Mouse (Mus musculus) lung, embryonic 16.5 days (tissue): ENCODE data around the gene Fgfr2. TPM values are rescaled to one million over a fixed set of nuclear protein-coding genes. Genes with fewer than 3 reads are reported as not detected.
A peak's percentile ranks its signal among the peaks of the same experiment; 100 is the strongest.

ENCODE experiments used
- ATAC-seq: fragments of 200-750 bp; cut with Nextera tagmentation; 2 replicates; pipeline ENCODE4 v1.8.0; 2017; ENCODE audit warnings: low read depth, mild to moderate bottlenecking, moderate library complexity
- H3K27ac ChIP-seq: fragments of 300-500 bp; sonication (generic); 2 replicates; pipeline ENCODE4 v1.5.1; 2014; ENCODE audit warnings: mild to moderate bottlenecking, control low read depth, low read length
- H3K27me3 ChIP-seq: fragments of 300-500 bp; sonication (generic); 2 replicates; pipeline ENCODE4 v1.6.1; 2014; ENCODE audit warnings: low read depth, low read length, mixed read lengths; ENCODE audit not compliant: control insufficient read depth, insufficient read depth
- H3K36me3 ChIP-seq: fragments of 300-500 bp; sonication (generic); 2 replicates; pipeline ENCODE4 v1.6.1; 2014; ENCODE audit warnings: low read length; ENCODE audit not compliant: control insufficient read depth, insufficient read depth
- H3K4me1 ChIP-seq: fragments of 300-500 bp; sonication (generic); replicated peaks from 2 replicates; pipeline ENCODE4 v1.6.1; 2014; ENCODE audit warnings: low read length, mixed read lengths; ENCODE audit not compliant: control insufficient read depth, insufficient read depth
- H3K4me2 ChIP-seq: fragments of 300-500 bp; sonication (generic); 2 replicates; pipeline ENCODE4 v1.6.1; 2014; ENCODE audit warnings: low read depth, low read length, control low read depth
- H3K4me3 ChIP-seq: fragments of 300-500 bp; sonication (generic); 2 replicates; pipeline ENCODE4 v1.5.1; 2014; ENCODE audit warnings: mild to moderate bottlenecking, low read length, control low read depth
- H3K9ac ChIP-seq: fragments of 300-500 bp; sonication (generic); 2 replicates; pipeline ENCODE4 v1.6.1; 2014; ENCODE audit warnings: low read length, control low read depth
- H3K9me3 ChIP-seq: fragments of 300-500 bp; sonication (generic); 2 replicates; pipeline ENCODE4 v1.6.1; 2016; ENCODE audit warnings: low read length; ENCODE audit not compliant: control insufficient read depth
- WGBS: fragments of 180-500 bp; shearing (Covaris S2); extraction: QIAGEN DNeasy Blood & Tissue Kit; methylation state at CpG from one replicate; pipeline ENCODE4 v1.1.7; 2014; 5-methylcytosine and 5-hydroxymethylcytosine counted together
- polyA plus RNA-seq: library from polyadenylated mRNA; unstranded; fragments of >200 nt; fragmentation: Nextera tagmentation; extraction: Ambion mirVana; gene quantifications from 2 replicates; pipeline ENCODE4 v1.2.1, GENCODE M21; 2015

The Fgfr2 gene
- polyA plus RNA-seq, 1 experiment from 2014 or later: 175 TPM

- Histone ChIP-seq H3K27ac (no peak within 1 kb of the TSS), H3K27me3 (peaks cover 83% of the 10 kb centered on the region), H3K9ac (no peak within 1 kb of the TSS), H3K9me3 (no peaks in the 10 kb centered on the region), H3K4me3 (peak within 1 kb of the TSS; percentile 42), H3K4me2 (peak within 1 kb of the TSS; percentile 63), H3K36me3 (no peaks in the 10 kb centered on the region), H3K4me1 (peaks cover 19% of the 10 kb centered on the region)
- ATAC-seq: peak; percentile 44; the same call in 1 of the 2 replicates
- under 1% methylated on average over 48 of the region's 52 CpGs for WGBS
Observed at GRCm38 (mm10) chr7:132599071-132599975, 523.8 kb downstream of the Fgfr2 start, which contains the start of gene Nkx1-2. Gene Nkx1-2 (minus strand): TSS chr7:132599637.

GRCm38 (mm10) chr7:132597251-132598041 lies 525.7 kb downstream of the Fgfr2 start:
- H3K4me3 ChIP-seq: peak overlapping the region; percentile 55
- peaks cover 19% of the 10 kb centered on the region for H3K4me1 ChIP-seq
- H3K27ac ChIP-seq: no peak overlapping the region
- peak overlapping the region; percentile 85 for H3K4me2 ChIP-seq
- H3K36me3 ChIP-seq: no peaks in the 10 kb centered on the region
- WGBS: under 1% methylated on average over 60 of the region's 60 CpGs
- peak; percentile 37; the same call in 1 of the 2 replicates for ATAC-seq
- H3K9me3 ChIP-seq: no peaks in the 10 kb centered on the region
- peaks cover 76% of the 10 kb centered on the region for H3K27me3 ChIP-seq
- peak overlapping the region; percentile 42 for H3K9ac ChIP-seq

GRCm38 (mm10) chr7:132596557-132597250 lies 526.4 kb downstream of the Fgfr2 start:
- WGBS: 8% methylated on average over 26 of the region's 26 CpGs
- Histone ChIP-seq H3K36me3 (no peaks in the 10 kb centered on the region), H3K4me3 (peak overlapping the region; percentile 55), H3K9me3 (no peaks in the 10 kb centered on the region), H3K9ac (peak overlapping the region; percentile 42), H3K4me2 (peak overlapping the region; percentile 85), H3K4me1 (peaks cover 19% of the 10 kb centered on the region), H3K27me3 (peaks cover 68% of the 10 kb centered on the region), H3K27ac (no peak overlapping the region)
- peak; percentile 27; the same call in 1 of the 2 replicates for ATAC-seq

DNA sequence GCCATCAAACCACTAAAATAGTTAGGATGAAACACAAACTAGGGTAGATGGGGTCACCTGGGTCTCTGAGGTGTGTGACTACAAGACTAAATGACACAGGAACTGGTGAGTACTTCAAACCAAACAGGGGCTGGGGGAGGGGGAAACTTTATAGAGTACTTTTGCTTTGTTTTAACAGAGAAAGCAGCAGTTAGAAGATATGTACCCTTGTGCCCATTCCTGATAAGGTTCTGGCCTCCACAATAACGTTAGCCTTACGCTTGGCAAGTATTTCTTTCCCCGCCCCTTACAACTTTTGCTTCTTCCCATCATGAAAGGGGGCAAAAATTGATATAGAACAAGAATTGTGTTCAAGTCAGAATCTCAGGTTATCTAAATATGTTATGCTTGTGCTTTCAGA lies 527.4 kb downstream of the Fgfr2 start:
- Histone ChIP-seq H3K4me3 (no peak overlapping the region), H3K4me2 (no peak overlapping the region), H3K4me1 (peaks cover 19% of the 10 kb centered on the region), H3K27ac (no peak overlapping the region), H3K9ac (no peak overlapping the region), H3K27me3 (peaks cover 59% of the 10 kb centered on the region), H3K36me3 (no peaks in the 10 kb centered on the region), H3K9me3 (no peaks in the 10 kb centered on the region)
- ATAC-seq: no peak
- 71% methylated on average over 3 of the region's 3 CpGs for WGBS

DNA sequence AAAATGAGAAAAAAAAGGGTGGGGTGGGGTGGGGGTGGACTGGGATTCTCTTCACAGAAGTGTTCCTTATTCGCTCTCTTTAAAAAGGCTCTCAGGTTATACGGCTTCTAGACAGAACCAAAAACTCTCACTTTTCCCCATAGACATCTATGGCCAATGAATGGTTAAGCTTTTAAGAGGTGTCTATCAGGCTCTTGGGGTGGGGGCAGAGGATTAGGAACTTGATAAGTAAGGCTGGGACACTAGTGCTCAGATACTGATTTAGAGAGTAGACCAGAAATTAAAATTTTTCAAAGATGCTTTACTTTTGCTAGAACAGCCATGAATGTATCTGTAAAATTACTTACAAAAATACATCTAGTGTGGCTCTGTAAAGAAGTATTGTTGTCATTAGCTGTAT lies 528.8 kb downstream of the Fgfr2 start:
- ATAC-seq: no peak
- WGBS: 82% methylated on average over 2 of the region's 2 CpGs
- H3K27ac ChIP-seq: no peak overlapping the region
- peaks cover 12% of the 10 kb centered on the region for H3K4me1 ChIP-seq
- H3K9ac ChIP-seq: no peak overlapping the region
- H3K27me3 ChIP-seq: peaks cover 45% of the 10 kb centered on the region
- no peak overlapping the region for H3K4me3 ChIP-seq
- H3K9me3 ChIP-seq: no peaks in the 10 kb centered on the region
- no peaks in the 10 kb centered on the region for H3K36me3 ChIP-seq
- H3K4me2 ChIP-seq: no peak overlapping the region

DNA sequence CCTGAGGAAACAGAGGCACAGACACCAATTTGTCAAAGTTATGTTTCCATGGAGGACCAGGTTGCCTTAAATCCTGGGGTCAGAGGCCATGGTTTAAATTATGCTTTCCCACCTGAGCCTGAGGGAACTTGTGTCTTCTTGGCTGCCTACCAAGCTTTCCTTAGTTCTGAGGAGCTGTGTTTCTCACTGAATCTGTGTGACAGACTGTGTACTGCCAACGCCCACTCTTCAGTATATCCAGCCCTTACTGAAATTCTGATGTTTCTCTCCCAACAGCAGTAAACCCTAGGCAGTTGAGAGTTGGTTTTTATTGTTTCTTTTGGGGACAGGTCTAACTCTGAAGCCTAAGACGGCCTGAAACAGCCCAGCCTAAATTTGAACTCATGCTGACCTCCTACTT lies 529.4 kb downstream of the Fgfr2 start:
- WGBS: 59% methylated on average over 2 of the region's 2 CpGs

GRCm38 (mm10) chr7:132589610-132590009 lies 533.5 kb downstream of the Fgfr2 start:
- Histone ChIP-seq H3K4me1 (no peaks in the 10 kb centered on the region), H3K9ac (no peak overlapping the region), H3K27me3 (peaks cover 2% of the 10 kb centered on the region; the same call in 1 of the 2 replicates), H3K36me3 (no peaks in the 10 kb centered on the region), H3K27ac (no peak overlapping the region), H3K4me2 (no peak overlapping the region), H3K9me3 (no peaks in the 10 kb centered on the region), H3K4me3 (no peak overlapping the region)
- WGBS: 40% methylated on average over 5 of the region's 5 CpGs
- no peak for ATAC-seq

More for the DNA sequence above, 529.4 kb downstream of the Fgfr2 start:
- Histone ChIP-seq H3K27me3 (peaks cover 39% of the 10 kb centered on the region), H3K4me2 (no peak overlapping the region), H3K9ac (no peak overlapping the region), H3K36me3 (no peaks in the 10 kb centered on the region), H3K27ac (no peak overlapping the region), H3K9me3 (no peaks in the 10 kb centered on the region), H3K4me3 (no peak overlapping the region), H3K4me1 (peaks cover 9% of the 10 kb centered on the region)
- ATAC-seq: no peak

- no peak for ATAC-seq
- no peaks in the 10 kb centered on the region for H3K4me1 ChIP-seq
- no peak overlapping the region for H3K27ac ChIP-seq
- no peak overlapping the region for H3K9ac ChIP-seq
- no peaks in the 10 kb centered on the region for H3K27me3 ChIP-seq
- no peaks in the 10 kb centered on the region for H3K9me3 ChIP-seq
- no peaks in the 10 kb centered on the region for H3K36me3 ChIP-seq
- no peak overlapping the region for H3K4me2 ChIP-seq
- no peak overlapping the region for H3K4me3 ChIP-seq
- 38% methylated on average over 5 of the region's 5 CpGs for WGBS
Observed at GRCm38 (mm10) chr7:132587167-132587566, 536.0 kb downstream of the Fgfr2 start.
